Mouse (Mus musculus): Measurements from ENCODE around the gene Dhx58.

- TF ChIP-seq CTCF (conservative IDR thresholded peaks at IDR 0.05; ENCODE audit: low read length) (no peak), NANOG (IDR thresholded peaks at IDR 0.05; ENCODE audit: borderline replicate concordance, low read length) (no peak), POU5F1 (IDR thresholded peaks at IDR 0.05; ENCODE audit: borderline replicate concordance, low read length) (no peak)
These were observed 30.9 kb downstream of the Dhx58 start for GRCm38 (mm10) chr11:100673169-100673568.

All from E14TG2a.4 (cell line).